Mouse (Mus musculus) hindbrain, embryonic 10.5 days (tissue): ENCODE data around the gene 1700020D05Rik. TPM values are rescaled to one million over a fixed set of nuclear protein-coding genes. Genes with fewer than 3 reads are reported as not detected.
"Not testable (repeated sequence)": the region's sequence is repeated elsewhere in the genome, so short reads cannot be mapped to it uniquely, and the experiment has no call there.

ENCODE experiments used
- DNase-seq: peaks from one replicate; pipeline ENCODE4 v3.0.0-alpha.2; 2017; ENCODE audit warnings: low spot score
- H3K27ac ChIP-seq: fragments of 300-500 bp; sonication (generic); 2 replicates; pipeline ENCODE4 v1.5.1; 2016; ENCODE audit warnings: mild to moderate bottlenecking, moderate library complexity
- H3K27me3 ChIP-seq: fragments of 300-500 bp; sonication (generic); 2 replicates; pipeline ENCODE4 v1.6.1; 2016; ENCODE audit warnings: mild to moderate bottlenecking; ENCODE audit not compliant: poor library complexity, insufficient read depth, severe bottlenecking
- H3K36me3 ChIP-seq: fragments of 300-500 bp; sonication (generic); 2 replicates; pipeline ENCODE4 v1.6.1; 2016; ENCODE audit warnings: mild to moderate bottlenecking, moderate library complexity
- H3K4me1 ChIP-seq: fragments of 300-500 bp; sonication (generic); replicated peaks from 2 replicates; pipeline ENCODE4 v1.6.1; 2016; ENCODE audit warnings: mild to moderate bottlenecking
- H3K4me3 ChIP-seq: fragments of 300-500 bp; sonication (generic); 2 replicates; pipeline ENCODE4 v1.5.1; 2016; ENCODE audit warnings: mild to moderate bottlenecking, moderate library complexity
- H3K9me3 ChIP-seq: fragments of 300-500 bp; sonication (generic); 2 replicates; pipeline ENCODE4 v1.6.1; 2016; ENCODE audit warnings: mild to moderate bottlenecking, moderate library complexity
- WGBS: fragments of 180-500 bp; shearing (Covaris S2); methylation state at CpG from one replicate; pipeline ENCODE4 v1.1.7; 2016; 5-methylcytosine and 5-hydroxymethylcytosine counted together
- polyA plus RNA-seq: library from polyadenylated mRNA; unstranded; fragments of >200 nt; fragmentation: Nextera tagmentation; extraction: Ambion mirVana; gene quantifications from 2 replicates; pipeline ENCODE4 v1.2.1, GENCODE M21; 2016

1700020D05Rik gene
- polyA plus RNA-seq, 1 experiment from 2014 or later = not detected

GRCm38 (mm10) chr19:5513005-5513349, 9.4 kb upstream of the 1700020D05Rik start:
- no peaks in the 10 kb centered on the region for H3K36me3 ChIP-seq
- peaks cover 3% of the 10 kb centered on the region; the same call in 1 of the 2 replicates for H3K9me3 ChIP-seq
- no peak overlapping the region for H3K4me3 ChIP-seq
- WGBS = 87% methylated on average over 3 of the region's 3 CpGs
- H3K27ac ChIP-seq = no peak overlapping the region
- no peak for DNase-seq
- no peaks in the 10 kb centered on the region for H3K27me3 ChIP-seq
- H3K4me1 ChIP-seq = peaks cover 34% of the 10 kb centered on the region

- no peak overlapping the region for H3K27ac ChIP-seq
- DNase-seq = no peak
- peaks cover 34% of the 10 kb centered on the region for H3K4me1 ChIP-seq
- no peaks in the 10 kb centered on the region for H3K36me3 ChIP-seq
- H3K4me3 ChIP-seq = no peak overlapping the region
- no peaks in the 10 kb centered on the region for H3K27me3 ChIP-seq
- peaks cover 3% of the 10 kb centered on the region; the same call in 1 of the 2 replicates for H3K9me3 ChIP-seq
- 86% methylated on average over 12 of the region's 12 CpGs for WGBS
These were observed 8.8 kb upstream of the 1700020D05Rik start for GRCm38 (mm10) chr19:5512091-5513004.

- no peaks in the 10 kb centered on the region for H3K27me3 ChIP-seq
- 55% methylated on average over 15 of the region's 15 CpGs for WGBS
- peak overlapping the region; percentile 62 for H3K4me3 ChIP-seq
- peaks cover 3% of the 10 kb centered on the region; the same call in 1 of the 2 replicates for H3K9me3 ChIP-seq
- no peak for DNase-seq
- peaks cover 26% of the 10 kb centered on the region for H3K4me1 ChIP-seq
- H3K36me3 ChIP-seq = no peaks in the 10 kb centered on the region
- peak overlapping the region; percentile 88 for H3K27ac ChIP-seq
These were observed 7.6 kb upstream of the 1700020D05Rik start for GRCm38 (mm10) chr19:5511074-5511632.

GRCm38 (mm10) chr19:5510031-5511026, 6.7 kb upstream of the 1700020D05Rik start, which contains the start of gene Snx32:
Snx32 (minus strand) TSS chr19:5510538.
- peak within 1 kb of the TSS; percentile 62 for H3K4me3 ChIP-seq
- no peaks in the 10 kb centered on the region for H3K27me3 ChIP-seq
- H3K27ac ChIP-seq = peak within 1 kb of the TSS; percentile 88
- peak; percentile 93 for DNase-seq
- peaks cover 22% of the 10 kb centered on the region for H3K4me1 ChIP-seq
- 4% methylated on average over 47 of the region's 47 CpGs for WGBS
- peaks cover 3% of the 10 kb centered on the region; the same call in 1 of the 2 replicates for H3K9me3 ChIP-seq
- H3K36me3 ChIP-seq = no peaks in the 10 kb centered on the region

- no peak overlapping the region for H3K27ac ChIP-seq
- DNase-seq = no peak
- WGBS = 91% methylated on average over 2 of the region's 2 CpGs
These were observed 3.2 kb downstream of the 1700020D05Rik start for GRCm38 (mm10) chr19:5500330-5500875.

GRCm38 (mm10) chr19:5496052-5496370, 7.6 kb downstream of the 1700020D05Rik start:
- H3K9me3 ChIP-seq = no peaks in the 10 kb centered on the region
- no peak overlapping the region for H3K27ac ChIP-seq
- H3K27me3 ChIP-seq = no peaks in the 10 kb centered on the region
- H3K4me1 ChIP-seq = peaks cover 21% of the 10 kb centered on the region
- no peak for DNase-seq
- peaks cover 69% of the 10 kb centered on the region for H3K36me3 ChIP-seq
- peak overlapping the region; percentile 20 for H3K4me3 ChIP-seq
- 91% methylated on average over 16 of the region's 16 CpGs for WGBS

More at GRCm38 (mm10) chr19:5500330-5500875, 3.2 kb downstream of the 1700020D05Rik start:
- Histone ChIP-seq H3K4me3 (no peak overlapping the region), H3K4me1 (0 out of 2 replicates have a peak, but pooled peaks cover 3% of the 10 kb centered on the region), H3K27me3 (peaks cover 8% of the 10 kb centered on the region; the same call in 1 of the 2 replicates), H3K9me3 (no peaks in the 10 kb centered on the region), H3K36me3 (peaks cover 34% of the 10 kb centered on the region)

- Histone ChIP-seq H3K9me3 (no peaks in the 10 kb centered on the region), H3K4me1 (peaks cover 21% of the 10 kb centered on the region), H3K36me3 (peaks cover 69% of the 10 kb centered on the region), H3K27ac (no peak overlapping the region), H3K27me3 (no peaks in the 10 kb centered on the region), H3K4me3 (peak overlapping the region; percentile 20)
- DNase-seq = no peak
- 84% methylated on average over 12 of the region's 12 CpGs for WGBS
These were observed 8.1 kb downstream of the 1700020D05Rik start for GRCm38 (mm10) chr19:5495353-5496051.

GRCm38 (mm10) chr19:5494314-5494713, 9.3 kb downstream of the 1700020D05Rik start:
- Histone ChIP-seq H3K9me3 (no peaks in the 10 kb centered on the region), H3K4me3 (no peak overlapping the region), H3K4me1 (peaks cover 31% of the 10 kb centered on the region), H3K27ac (no peak overlapping the region), H3K36me3 (peaks cover 69% of the 10 kb centered on the region), H3K27me3 (no peaks in the 10 kb centered on the region)
- DNase-seq = no peak
- WGBS = 82% methylated on average over 3 of the region's 3 CpGs

- DNase-seq, H3K27me3 ChIP-seq, H3K9me3 ChIP-seq, H3K27ac ChIP-seq: not testable (repeated sequence)
- Histone ChIP-seq H3K4me3 (peak overlapping the region; percentile 18; the same call in 1 of the 2 replicates), H3K36me3 (peaks cover 63% of the 10 kb centered on the region), H3K4me1 (peaks cover 41% of the 10 kb centered on the region)
- 75% methylated on average over 9 of the region's 9 CpGs for WGBS
These were observed 10.3 kb downstream of the 1700020D05Rik start for GRCm38 (mm10) chr19:5493301-5493721.

- H3K27me3 ChIP-seq = no peaks in the 10 kb centered on the region
- H3K4me3 ChIP-seq = no peak overlapping the region; the same call in 1 of the 2 replicates
- DNase-seq = no peak
- H3K27ac ChIP-seq = no peak overlapping the region
- H3K9me3 ChIP-seq = no peaks in the 10 kb centered on the region
- H3K4me1 ChIP-seq = peaks cover 44% of the 10 kb centered on the region
- H3K36me3 ChIP-seq = peaks cover 57% of the 10 kb centered on the region
- 89% methylated on average over 4 of the region's 4 CpGs for WGBS
These were observed 10.9 kb downstream of the 1700020D05Rik start for GRCm38 (mm10) chr19:5492641-5493040.

- WGBS = under 1% methylated on average over 59 of the region's 59 CpGs
- H3K27me3 ChIP-seq = no peaks in the 10 kb centered on the region
- no peaks in the 10 kb centered on the region for H3K9me3 ChIP-seq
- H3K36me3 ChIP-seq = peaks cover 48% of the 10 kb centered on the region
- peak overlapping the region; percentile 99 for H3K27ac ChIP-seq
- H3K4me1 ChIP-seq = peaks cover 59% of the 10 kb centered on the region
- DNase-seq = peak; percentile 81
- peak overlapping the region; percentile 99 for H3K4me3 ChIP-seq
These were observed 12.5 kb downstream of the 1700020D05Rik start for GRCm38 (mm10) chr19:5490898-5491708.
